Mouse (Mus musculus) CD4-positive helper T cell, adult 2 months (primary cell): ENCODE data around the gene Raph1.
"Not testable (repeated sequence)": the region's sequence is repeated elsewhere in the genome, so short reads cannot be mapped to it uniquely, and the experiment has no call there.

Experiments
- DNase-seq: peaks from one replicate; pipeline ENCODE4 v3.0.0-alpha.2; 2012; ENCODE audit warnings: low read depth, missing footprints, low spot score

Raph1 gene

GRCm38 (mm10) chr1:60565270-60565920 lies 1.5 kb downstream of the Raph1 start:
- DNase-seq: peak; percentile 48

- no peak for DNase-seq
Measured at GRCm38 (mm10) chr1:60564691-60565090, 2.2 kb downstream of the Raph1 start.

GRCm38 (mm10) chr1:60563021-60563420 lies 3.9 kb downstream of the Raph1 start:
- DNase-seq: no peak

DNA sequence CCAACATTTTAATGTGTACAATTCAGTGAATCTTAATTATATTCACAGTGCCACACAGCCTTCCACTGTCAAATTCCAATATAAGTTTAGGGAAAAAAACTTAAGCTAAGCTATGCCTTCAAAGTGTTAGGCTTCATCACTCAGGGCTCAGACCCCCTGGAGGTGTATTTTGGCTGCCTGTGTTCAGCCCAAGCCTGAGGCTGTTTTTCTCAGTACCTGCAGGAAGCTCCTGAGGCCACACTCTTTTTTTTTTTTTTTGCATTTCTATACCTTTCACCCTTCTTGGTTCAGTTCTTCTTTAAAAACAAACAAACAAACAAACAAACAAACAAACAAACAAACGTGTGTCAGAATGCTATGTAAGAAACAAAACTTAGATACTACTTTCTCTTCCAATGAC lies 23.2 kb downstream of the Raph1 start:
- no peak for DNase-seq

DNA sequence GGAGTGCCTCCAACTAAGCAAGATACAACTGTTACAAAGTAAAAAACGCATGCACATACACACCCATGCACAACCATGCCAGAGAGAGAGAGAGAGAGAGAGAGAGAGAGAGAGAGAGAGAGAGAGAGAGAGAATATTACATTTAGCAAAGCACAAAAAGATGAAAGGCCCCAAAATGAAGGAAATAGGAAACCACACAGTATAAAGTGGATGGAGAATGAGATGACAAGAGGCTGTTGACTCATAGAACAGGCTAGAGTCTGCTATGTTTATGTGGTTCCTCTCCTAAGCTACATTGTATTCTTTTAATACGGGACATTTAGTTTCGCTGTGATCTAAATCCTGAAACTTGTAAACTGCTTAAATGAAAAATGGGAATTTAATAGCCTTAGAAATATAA lies 27.6 kb downstream of the Raph1 start:
- peak; percentile 69 for DNase-seq

GRCm38 (mm10) chr1:60534932-60535331 lies 32.0 kb downstream of the Raph1 start:
- DNase-seq: peak; percentile 45

- peak; percentile 22 for DNase-seq
Measured at GRCm38 (mm10) chr1:60530636-60531035, 36.3 kb downstream of the Raph1 start.

DNA sequence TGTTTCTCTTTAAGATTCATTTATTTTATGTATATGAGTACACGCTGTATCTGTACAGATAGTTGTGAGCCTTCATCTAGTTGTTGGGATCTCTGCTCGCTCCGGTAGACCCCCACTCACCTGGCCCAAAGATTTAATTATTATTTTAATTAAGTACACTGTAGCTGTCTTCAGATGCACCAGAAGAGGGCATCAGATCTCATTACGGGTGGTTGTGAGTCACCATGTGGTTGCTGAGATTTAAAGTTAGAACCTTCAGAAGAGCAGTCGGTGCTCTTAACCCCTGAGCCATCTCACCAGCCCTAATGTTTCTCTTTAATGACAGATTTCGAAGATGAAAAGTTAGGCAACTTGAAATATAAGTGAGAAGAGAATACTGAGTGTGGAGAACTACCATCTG lies 36.8 kb downstream of the Raph1 start:
- peak; percentile 22 for DNase-seq

DNA sequence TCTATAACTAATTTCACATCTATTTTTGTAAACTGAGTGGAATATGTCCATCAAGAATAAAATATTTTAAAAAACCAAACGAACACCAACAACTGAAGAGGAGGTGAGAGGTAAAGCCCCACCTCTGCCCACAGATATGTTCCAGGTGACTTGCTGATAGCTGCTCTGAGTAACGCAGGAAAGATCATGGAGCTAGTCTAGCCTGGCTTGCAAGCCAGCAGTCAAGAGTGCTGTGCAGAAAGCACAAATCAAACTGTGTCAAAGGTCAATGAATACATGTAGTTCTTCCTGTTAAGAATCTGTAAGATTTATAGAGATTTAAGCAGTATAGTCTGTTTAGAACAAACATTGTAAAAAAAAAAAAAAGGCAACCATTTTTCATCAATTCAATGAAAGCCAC lies 56.3 kb downstream of the Raph1 start:
- no peak for DNase-seq

- DNase-seq: no peak
Measured at GRCm38 (mm10) chr1:60503456-60503855, 63.4 kb downstream of the Raph1 start.

DNA sequence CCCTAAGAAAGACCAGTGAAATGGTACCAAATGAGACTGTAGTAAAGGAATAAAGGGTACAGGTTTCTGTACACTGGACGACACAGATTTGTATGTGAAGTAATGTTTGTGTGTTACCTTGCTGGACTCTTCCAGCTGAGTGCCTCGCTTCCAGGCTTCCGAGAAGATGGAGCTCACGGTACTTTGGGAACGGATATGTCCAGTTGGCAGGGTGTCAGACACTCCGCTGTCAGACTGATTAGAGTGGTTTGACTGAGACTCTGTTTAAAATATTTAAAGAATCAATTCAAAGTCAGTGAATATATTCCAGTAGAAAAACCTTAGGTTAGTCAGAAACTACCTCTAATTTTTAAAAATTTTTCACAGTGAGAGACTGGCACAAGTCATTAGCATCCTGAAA lies 73.5 kb downstream of the Raph1 start:
- no peak for DNase-seq

GRCm38 (mm10) chr1:60492404-60492803 lies 74.5 kb downstream of the Raph1 start:
- DNase-seq: no peak

DNA sequence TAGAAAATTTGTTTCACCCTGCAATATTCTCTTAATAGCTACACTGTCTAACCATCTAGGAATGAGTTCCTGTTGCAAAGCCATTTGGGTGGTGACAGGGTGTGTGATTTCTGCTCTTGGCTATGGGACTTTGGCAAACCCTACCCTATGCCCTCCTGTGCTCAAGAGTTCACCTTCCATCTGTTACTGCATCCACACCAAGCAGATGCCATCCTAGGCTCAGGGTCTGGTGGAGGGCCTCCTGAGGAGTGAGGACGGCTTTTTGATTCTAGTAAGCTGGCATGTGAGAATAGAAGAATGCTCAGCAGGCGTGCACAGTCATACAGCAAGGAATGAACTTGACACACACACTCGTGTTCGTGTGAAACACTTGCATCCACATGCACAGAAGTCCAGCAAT lies 76.4 kb downstream of the Raph1 start:
- DNase-seq: no peak

DNA sequence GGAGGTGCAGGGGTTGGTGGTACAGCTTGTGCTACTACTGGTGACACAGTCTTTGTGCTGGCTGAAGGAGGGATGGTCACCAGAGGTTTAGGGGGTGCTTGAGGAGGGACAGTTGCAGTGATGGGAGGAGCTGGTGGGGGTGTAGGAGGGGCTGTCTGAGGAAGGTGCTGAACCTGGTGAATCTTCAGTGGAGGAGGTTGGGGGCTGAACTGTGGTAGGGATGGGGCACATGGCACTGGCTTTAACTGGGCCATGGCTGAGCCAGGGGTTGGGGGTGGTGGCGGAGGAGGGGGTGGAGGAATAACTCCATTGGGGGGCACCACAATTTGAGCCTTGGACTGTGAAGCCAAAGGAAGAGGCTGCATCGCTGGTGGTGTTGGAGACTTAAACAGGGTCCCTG lies 77.2 kb downstream of the Raph1 start:
- no peak for DNase-seq

DNA sequence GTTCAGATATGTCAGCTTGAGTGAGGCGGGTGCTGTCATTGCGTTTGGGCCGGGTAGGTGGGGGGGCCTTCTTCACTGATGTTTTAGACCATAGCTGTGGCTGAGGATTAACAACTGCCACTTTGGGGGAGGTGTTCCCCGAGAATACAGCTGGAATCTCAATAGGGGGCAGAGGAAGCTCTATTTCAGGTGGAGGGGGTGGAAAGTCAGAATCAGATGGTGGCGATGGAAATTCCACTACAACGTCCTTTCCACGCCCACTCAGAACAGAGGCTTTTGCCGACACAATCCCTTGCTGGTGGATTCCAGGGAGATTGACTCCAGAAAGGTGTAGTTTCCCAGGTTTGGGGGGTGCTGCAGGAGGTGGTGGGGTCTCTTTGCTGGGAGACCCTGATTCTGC lies 78.3 kb downstream of the Raph1 start:
- DNase-seq: no peak

DNA sequence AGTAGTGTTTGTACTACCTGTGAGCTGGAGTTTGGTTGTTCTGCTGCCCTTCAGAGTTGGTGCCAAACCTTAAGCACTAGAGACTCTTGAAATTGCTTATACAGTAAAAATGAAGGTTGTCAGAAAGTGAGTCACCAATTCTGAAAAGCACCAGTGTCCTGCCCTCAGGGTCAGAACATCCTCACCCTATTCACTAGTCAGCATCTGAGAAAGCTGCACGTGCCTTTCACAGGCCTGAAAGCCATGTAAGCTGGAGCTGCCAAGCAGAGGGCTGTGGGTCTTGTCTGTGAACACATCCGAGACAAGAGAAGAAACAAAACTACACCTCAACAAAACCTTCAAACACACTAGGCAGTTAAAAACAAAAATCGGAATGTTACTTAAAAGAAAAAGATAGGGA lies 81.3 kb downstream of the Raph1 start:
- no peak for DNase-seq

- peak; percentile 61 for DNase-seq
Measured at GRCm38 (mm10) chr1:60482881-60483280, 84.0 kb downstream of the Raph1 start.

GRCm38 (mm10) chr1:60481561-60481960 lies 85.3 kb downstream of the Raph1 start:
- DNase-seq: no peak

- no peak for DNase-seq
Measured at GRCm38 (mm10) chr1:60470541-60470940, 96.4 kb downstream of the Raph1 start.

DNA sequence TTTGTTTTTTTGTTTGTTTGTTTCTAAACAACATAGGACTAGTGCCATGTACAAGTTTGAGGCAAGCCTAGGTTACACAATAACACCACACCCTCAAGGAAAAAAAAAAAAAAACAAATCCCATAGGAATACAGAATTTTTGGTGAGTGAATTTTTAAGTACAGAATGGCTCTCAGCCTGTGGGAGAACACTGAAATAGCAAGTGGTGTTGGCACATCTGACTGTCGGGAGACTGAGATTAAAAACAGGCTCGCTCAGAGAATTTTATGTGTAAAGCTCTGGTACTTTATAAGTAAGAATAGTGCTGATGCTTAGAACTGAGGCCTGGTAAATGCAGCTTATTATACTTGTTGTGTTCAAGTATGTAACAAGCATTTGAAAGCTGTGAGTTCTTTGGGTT lies 97.4 kb downstream of the Raph1 start:
- no peak for DNase-seq

DNA sequence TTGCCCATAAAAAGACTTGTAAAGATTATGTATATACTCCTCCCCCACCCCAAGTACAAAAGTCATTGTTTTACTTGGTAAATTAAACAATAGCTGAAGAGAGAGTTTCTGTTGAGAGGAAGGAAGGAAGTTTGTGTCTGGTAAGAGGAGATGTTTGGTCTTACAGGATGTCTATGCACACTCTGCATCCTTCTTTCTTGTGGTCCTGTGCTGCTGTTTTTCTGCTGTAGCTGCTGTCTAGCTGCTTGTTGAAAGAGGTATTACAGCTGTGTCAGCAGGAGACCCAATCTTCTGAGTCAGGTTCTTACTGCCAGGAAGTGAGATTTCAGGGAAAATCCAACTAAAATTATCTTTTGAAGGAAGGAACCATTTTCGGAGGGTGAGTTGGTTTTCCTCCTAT lies 106.3 kb downstream of the Raph1 start:
- DNase-seq: peak; percentile 51

DNA sequence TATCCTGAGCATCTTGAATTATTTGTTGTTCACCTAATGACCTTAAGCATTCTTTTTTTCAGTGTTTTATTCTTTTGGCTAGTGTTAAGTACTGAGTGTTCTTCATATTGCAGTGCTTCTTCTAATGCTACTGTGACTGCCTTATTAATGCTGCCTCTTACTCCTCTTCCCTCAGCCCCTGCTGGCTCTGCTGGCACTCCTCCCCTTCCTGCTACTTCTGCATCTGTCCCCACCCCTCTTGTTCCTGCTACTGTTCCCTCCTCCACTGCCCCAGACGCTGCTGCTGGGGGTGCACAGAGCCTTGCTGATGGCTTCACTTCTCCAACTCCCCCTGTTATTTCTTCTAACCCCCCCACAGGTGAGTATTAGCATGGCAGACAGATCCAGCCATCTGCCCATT lies 117.0 kb downstream of the Raph1 start:
- DNase-seq: no peak

- DNase-seq: peak; percentile 69
Measured at GRCm38 (mm10) chr1:60447067-60447466, 119.8 kb downstream of the Raph1 start.

DNA sequence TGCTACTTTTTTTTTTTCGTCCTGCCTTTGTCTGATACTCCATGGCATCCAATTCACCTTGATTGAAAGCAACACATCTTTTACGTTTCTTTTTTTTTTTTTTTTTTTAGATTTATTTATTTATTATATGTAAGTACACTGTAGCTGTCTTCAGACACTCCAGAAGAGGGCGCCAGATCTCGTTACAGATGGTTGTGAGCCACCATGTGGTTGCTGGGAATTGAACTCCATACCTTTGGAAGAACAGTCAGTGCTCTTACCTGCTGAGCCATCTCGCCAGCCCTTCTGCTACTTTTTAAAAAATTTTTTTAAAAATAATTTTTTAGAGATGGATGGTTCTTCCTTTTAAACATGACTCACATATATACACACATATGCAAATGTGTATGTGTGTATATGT lies 125.5 kb downstream of the Raph1 start:
- not testable (repeated sequence) for DNase-seq
